Mouse (Mus musculus) E14TG2a.4 (cell line): ENCODE data around the gene Flna.

Experiments
- CTCF ChIP-seq: conservative IDR thresholded peaks from 2 replicates; pipeline ENCODE4 v1.5.1; 2014; ENCODE audit warnings: low read length
- NANOG ChIP-seq: IDR thresholded peaks from 2 replicates; pipeline ENCODE4 v1.6.1; 2014; ENCODE audit warnings: borderline replicate concordance, low read length, mixed read lengths
- POU5F1 ChIP-seq: IDR thresholded peaks from 2 replicates; pipeline ENCODE4 v1.6.1; 2014; ENCODE audit warnings: low read length, borderline replicate concordance

- no peak for TF ChIP-seq CTCF
- no peak for TF ChIP-seq POU5F1
- no peak for TF ChIP-seq NANOG
Measured at GRCm38 (mm10) chrX:74282395-74283091, 32.9 kb upstream of the Flna start.
